Mouse (Mus musculus): ENCODE results near the gene Arhgap15. TPM values are rescaled to one million over a fixed set of nuclear protein-coding genes. Genes with fewer than 3 reads are reported as not detected.

The Arhgap15 gene
- polyA plus RNA-seq, 1 experiment from 2014 or later, result 1.1 TPM

DNA sequence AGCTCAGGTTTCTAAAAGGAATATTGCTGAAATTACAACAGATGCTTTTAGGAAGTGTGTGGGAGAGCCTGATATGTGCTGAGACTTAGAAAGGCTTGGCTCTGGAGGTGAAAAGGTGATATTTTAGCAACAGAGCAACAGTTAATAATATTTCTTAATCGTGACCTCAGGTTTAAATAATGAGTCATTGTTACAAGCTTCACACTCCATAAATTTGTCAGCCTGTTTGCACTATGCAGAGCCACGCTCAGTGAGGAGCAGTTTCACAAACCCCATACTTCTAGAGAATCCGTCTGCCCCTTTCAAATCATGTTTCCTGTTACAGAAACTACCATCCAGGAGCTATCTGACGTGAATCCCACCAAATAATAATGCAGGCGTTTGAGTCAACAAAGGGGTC, 213.8 kb downstream of the Arhgap15 start:
- Histone ChIP-seq H3K27me3 (no peaks in the 10 kb centered on the region), H3K4me2 (replicated peaks) (no peak overlapping the region), H3K4me3 (no peak overlapping the region), H3K36me3 (no peaks in the 10 kb centered on the region), H3K27ac (no peak overlapping the region), H3K9ac (no peak overlapping the region), H3K9me3 (no peaks in the 10 kb centered on the region), H3K4me1 (no peaks in the 10 kb centered on the region)
- 34% methylated on average over 5 of the region's 5 CpGs for whole genome bisulfite sequencing
- no peak for ATAC-seq (ENCODE audit: low FRiP score, low read depth)

- 64% methylated on average over 4 of the region's 4 CpGs for WGBS
- no peak overlapping the region for H3K4me2 ChIP-seq (replicated peaks)
- ATAC-seq (ENCODE audit: low FRiP score, low read depth), result no peak
Measured at GRCm38 (mm10) chr2:43968581-43968980, 220.0 kb downstream of the Arhgap15 start.

DNA sequence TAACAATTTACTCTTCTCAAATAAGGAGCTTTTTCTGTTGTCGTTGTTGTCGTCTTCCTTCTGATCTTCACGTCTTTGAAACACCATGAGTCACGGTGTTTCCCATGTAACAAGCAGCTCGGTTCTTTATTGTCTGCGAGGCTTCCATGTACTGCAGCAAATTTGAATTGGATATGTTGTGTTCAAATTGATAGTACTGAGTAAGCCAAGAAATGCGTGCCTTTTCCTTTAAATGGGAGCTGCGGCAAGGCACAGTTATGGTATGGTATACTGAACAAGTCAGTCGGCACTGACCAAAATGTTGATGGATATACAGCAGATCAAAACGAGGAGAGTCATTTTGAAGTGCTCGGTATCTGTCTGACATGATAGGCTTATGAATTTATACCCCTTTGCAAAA, 229.1 kb downstream of the Arhgap15 start:
- Histone ChIP-seq H3K9me3 (no peaks in the 10 kb centered on the region), H3K4me2 (replicated peaks) (no peak overlapping the region), H3K4me1 (no peaks in the 10 kb centered on the region), H3K4me3 (no peak overlapping the region), H3K27me3 (no peaks in the 10 kb centered on the region), H3K9ac (no peak overlapping the region), H3K27ac (no peak overlapping the region), H3K36me3 (no peaks in the 10 kb centered on the region)
- ATAC-seq (ENCODE audit: low FRiP score, low read depth), result no peak
- whole genome bisulfite sequencing, result 86% methylated on average over 11 of the region's 11 CpGs

More at GRCm38 (mm10) chr2:43968581-43968980, 220.0 kb downstream of the Arhgap15 start:
- Histone ChIP-seq H3K27ac (no peak overlapping the region), H3K4me3 (no peak overlapping the region), H3K9me3 (no peaks in the 10 kb centered on the region), H3K4me1 (no peaks in the 10 kb centered on the region), H3K36me3 (no peaks in the 10 kb centered on the region), H3K9ac (no peak overlapping the region), H3K27me3 (no peaks in the 10 kb centered on the region)

DNA sequence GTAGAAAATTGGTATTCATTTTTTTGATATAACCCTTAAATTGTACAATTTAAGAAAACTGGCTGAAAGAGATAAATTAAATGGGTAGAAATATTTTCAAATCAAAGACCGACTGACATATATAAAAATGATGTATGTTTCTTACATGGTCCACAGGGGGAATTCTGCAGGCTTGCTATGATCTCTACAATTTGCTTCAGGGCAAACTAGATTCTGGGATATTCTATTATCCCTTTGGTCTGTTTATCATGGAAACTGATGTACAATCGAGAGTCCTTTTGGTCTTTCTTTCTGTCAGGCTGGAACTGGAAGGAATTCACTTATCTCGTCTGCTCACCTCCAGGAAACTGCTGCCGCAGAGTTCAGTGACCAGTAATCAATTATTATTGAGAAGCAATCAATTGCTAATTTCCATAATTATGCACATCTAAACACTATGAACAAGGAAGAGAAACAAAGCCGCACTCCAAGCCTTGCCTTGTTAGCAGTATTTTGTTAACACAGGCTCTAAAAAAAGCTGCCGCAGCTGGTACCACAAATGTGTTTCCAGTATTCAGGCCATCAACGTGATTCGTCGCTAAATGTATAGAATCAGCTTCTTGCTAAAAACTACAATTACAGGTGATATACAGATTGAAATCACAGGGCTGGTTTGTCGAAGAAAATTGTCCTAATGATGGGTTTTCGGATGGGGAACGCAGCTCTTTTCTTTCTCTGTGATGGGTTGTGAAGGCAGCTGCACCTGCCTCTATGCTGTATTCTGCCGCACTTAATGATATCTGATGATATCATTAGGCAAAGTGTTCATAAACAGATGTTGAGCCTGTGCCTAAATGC, 229.8 kb downstream of the Arhgap15 start:
- no peak for ATAC-seq (ENCODE audit: low FRiP score, low read depth)
- no peak overlapping the region for H3K27ac ChIP-seq
- 82% methylated on average over 13 of the region's 13 CpGs for WGBS
- no peak overlapping the region for H3K9ac ChIP-seq
- no peaks in the 10 kb centered on the region for H3K36me3 ChIP-seq
- no peaks in the 10 kb centered on the region for H3K4me1 ChIP-seq
- no peaks in the 10 kb centered on the region for H3K27me3 ChIP-seq
- no peaks in the 10 kb centered on the region for H3K9me3 ChIP-seq
- no peak overlapping the region for H3K4me2 ChIP-seq (replicated peaks)
- no peak overlapping the region for H3K4me3 ChIP-seq

- H3K4me1 ChIP-seq, result no peaks in the 10 kb centered on the region
- WGBS, result 78% methylated on average over 14 of the region's 14 CpGs
- ATAC-seq (ENCODE audit: low FRiP score, low read depth), result no peak
Measured at GRCm38 (mm10) chr2:43986066-43986465, 237.4 kb downstream of the Arhgap15 start.

GRCm38 (mm10) chr2:43987919-43988318, 239.3 kb downstream of the Arhgap15 start:
- no peak overlapping the region for H3K9ac ChIP-seq
- no peak overlapping the region for H3K4me3 ChIP-seq
- H3K4me2 ChIP-seq (replicated peaks), result no peak overlapping the region
- no peak for ATAC-seq (ENCODE audit: low FRiP score, low read depth)
- no peaks in the 10 kb centered on the region for H3K36me3 ChIP-seq
- 72% methylated on average over 3 of the region's 3 CpGs for WGBS
- H3K27ac ChIP-seq, result no peak overlapping the region
- no peaks in the 10 kb centered on the region for H3K4me1 ChIP-seq
- H3K27me3 ChIP-seq, result no peaks in the 10 kb centered on the region
- H3K9me3 ChIP-seq, result no peaks in the 10 kb centered on the region

More at GRCm38 (mm10) chr2:43986066-43986465, 237.4 kb downstream of the Arhgap15 start:
- H3K27ac ChIP-seq, result no peak overlapping the region
- no peaks in the 10 kb centered on the region for H3K36me3 ChIP-seq
- H3K4me2 ChIP-seq (replicated peaks), result no peak overlapping the region
- no peak overlapping the region for H3K9ac ChIP-seq
- no peaks in the 10 kb centered on the region for H3K27me3 ChIP-seq
- H3K9me3 ChIP-seq, result no peaks in the 10 kb centered on the region
- H3K4me3 ChIP-seq, result no peak overlapping the region

GRCm38 (mm10) chr2:43989850-43990249, 241.2 kb downstream of the Arhgap15 start:
- Histone ChIP-seq H3K36me3 (no peaks in the 10 kb centered on the region), H3K4me2 (replicated peaks) (no peak overlapping the region), H3K9ac (no peak overlapping the region), H3K9me3 (no peaks in the 10 kb centered on the region), H3K27ac (no peak overlapping the region), H3K4me3 (no peak overlapping the region), H3K27me3 (no peaks in the 10 kb centered on the region), H3K4me1 (no peaks in the 10 kb centered on the region)
- no peak for ATAC-seq (ENCODE audit: low FRiP score, low read depth)
- WGBS, result 61% methylated on average over 5 of the region's 5 CpGs

GRCm38 (mm10) chr2:43992510-43992909, 243.9 kb downstream of the Arhgap15 start:
- H3K9me3 ChIP-seq, result no peaks in the 10 kb centered on the region
- H3K9ac ChIP-seq, result no peak overlapping the region
- ATAC-seq (ENCODE audit: low FRiP score, low read depth), result no peak
- no peak overlapping the region for H3K4me2 ChIP-seq (replicated peaks)
- no peaks in the 10 kb centered on the region for H3K4me1 ChIP-seq
- no peak overlapping the region for H3K4me3 ChIP-seq
- no peak overlapping the region for H3K27ac ChIP-seq
- WGBS, result 70% methylated on average over 7 of the region's 7 CpGs
- H3K36me3 ChIP-seq, result no peaks in the 10 kb centered on the region
- no peaks in the 10 kb centered on the region for H3K27me3 ChIP-seq

- Histone ChIP-seq H3K4me1 (0 out of 2 replicates have a peak, but pooled peaks cover 3% of the 10 kb centered on the region), H3K36me3 (no peaks in the 10 kb centered on the region), H3K9ac (no peak overlapping the region), H3K9me3 (no peaks in the 10 kb centered on the region), H3K4me3 (no peak overlapping the region), H3K27me3 (no peaks in the 10 kb centered on the region), H3K27ac (no peak overlapping the region), H3K4me2 (replicated peaks) (no peak overlapping the region)
- 83% methylated on average over 1 of the region's 1 CpGs for WGBS
- no peak for ATAC-seq (ENCODE audit: low FRiP score, low read depth)
Measured at GRCm38 (mm10) chr2:44002454-44002853, 253.8 kb downstream of the Arhgap15 start.

GRCm38 (mm10) chr2:44010249-44010648, 261.6 kb downstream of the Arhgap15 start:
- H3K4me2 ChIP-seq (replicated peaks), result no peak overlapping the region
- no peak overlapping the region for H3K4me3 ChIP-seq
- H3K27me3 ChIP-seq, result no peaks in the 10 kb centered on the region
- H3K4me1 ChIP-seq, result peaks cover 12% of the 10 kb centered on the region; the same call in 1 of the 2 replicates
- H3K27ac ChIP-seq, result no peak overlapping the region
- no peak overlapping the region for H3K9ac ChIP-seq
- 52% methylated on average over 1 of the region's 1 CpGs for WGBS
- H3K9me3 ChIP-seq, result no peaks in the 10 kb centered on the region
- ATAC-seq (ENCODE audit: low FRiP score, low read depth), result no peak
- no peaks in the 10 kb centered on the region for H3K36me3 ChIP-seq

GRCm38 (mm10) chr2:44013388-44013787, 264.8 kb downstream of the Arhgap15 start:
- no peak for ATAC-seq (ENCODE audit: low FRiP score, low read depth)
- H3K4me2 ChIP-seq (replicated peaks), result no peak overlapping the region
- H3K9ac ChIP-seq, result no peak overlapping the region
- H3K27ac ChIP-seq, result no peak overlapping the region
- no peaks in the 10 kb centered on the region for H3K27me3 ChIP-seq
- H3K9me3 ChIP-seq, result no peaks in the 10 kb centered on the region
- no peaks in the 10 kb centered on the region for H3K36me3 ChIP-seq
- peaks cover 9% of the 10 kb centered on the region; the same call in 1 of the 2 replicates for H3K4me1 ChIP-seq
- 79% methylated on average over 5 of the region's 5 CpGs for WGBS
- no peak overlapping the region for H3K4me3 ChIP-seq

- H3K27me3 ChIP-seq, result no peaks in the 10 kb centered on the region
- no peak overlapping the region for H3K4me2 ChIP-seq (replicated peaks)
- H3K27ac ChIP-seq, result no peak overlapping the region
- no peaks in the 10 kb centered on the region for H3K9me3 ChIP-seq
- no peaks in the 10 kb centered on the region for H3K36me3 ChIP-seq
- no peak overlapping the region for H3K4me3 ChIP-seq
- H3K4me1 ChIP-seq, result no peaks in the 10 kb centered on the region
- no peak overlapping the region for H3K9ac ChIP-seq
- 81% methylated on average over 3 of the region's 3 CpGs for WGBS
- no peak for ATAC-seq (ENCODE audit: low FRiP score, low read depth)
Measured at GRCm38 (mm10) chr2:44016720-44017119, 268.1 kb downstream of the Arhgap15 start.
